17 mouse cellular contexts compared by ENCODE assay signal in genomic region chr1:36587860-36588259, GRCm38 (mm10). TPM values are rescaled to one million over a fixed set of nuclear protein-coding genes. Genes with fewer than 3 reads are reported as not detected.
DNase-seq lines count a peak whose midpoint lies in the region; ATAC-seq and TF ChIP-seq lines count a peak whose summit lies in the region.
"Had no signal": no experiment of that assay in that cellular context is flagged by ENCODE, and none has a peak within 500 bp of the region (broad histone marks: within the 10 kb centered on the region; RNA-seq: fewer than 3 reads in every experiment).

No protein-coding gene starts in this region.

- TF ChIP-seq CTCF in kidney, postnatal 0 days (IDR thresholded peaks at IDR 0.05; ENCODE audit: low read depth): no peak

- H3K36me3 ChIP-seq in heart, embryonic 11.5 days (ENCODE audit: control insufficient read depth, insufficient read depth, low read length): no peaks in the 10 kb centered on the region
- no peaks in the 10 kb centered on the region for H3K36me3 ChIP-seq in kidney, postnatal 0 days (ENCODE audit: insufficient read depth, low read length)
- no peaks in the 10 kb centered on the region for H3K36me3 ChIP-seq in embryonic facial prominence, embryonic 12.5 days
- no peaks in the 10 kb centered on the region for H3K36me3 ChIP-seq in limb, embryonic 15.5 days
- H3K36me3 ChIP-seq: G1E had no signal

- no peak overlapping the region for H3K4me3 ChIP-seq in heart, embryonic 11.5 days (ENCODE audit: low read depth, low read length)
- H3K4me3 ChIP-seq in kidney, postnatal 0 days (replicated peaks; ENCODE audit: low read depth, low read length): no peak overlapping the region
- no peak overlapping the region for H3K4me3 ChIP-seq in embryonic facial prominence, embryonic 12.5 days
- H3K4me3 ChIP-seq in limb, embryonic 15.5 days: no peak overlapping the region

- H3K4me2 ChIP-seq in heart, embryonic 11.5 days: no peak overlapping the region
- H3K4me2 ChIP-seq in kidney, postnatal 0 days (ENCODE audit: low read length): no peak overlapping the region
- no peak overlapping the region for H3K4me2 ChIP-seq in embryonic facial prominence, embryonic 12.5 days (replicated peaks)
- no peak overlapping the region for H3K4me2 ChIP-seq in limb, embryonic 15.5 days

- no peaks in the 10 kb centered on the region for H3K9me3 ChIP-seq in heart, embryonic 11.5 days (replicated peaks; ENCODE audit: control insufficient read depth, low read length)
- H3K9me3 ChIP-seq in kidney, postnatal 0 days (replicated peaks; ENCODE audit: low read length): no peaks in the 10 kb centered on the region
- H3K9me3 ChIP-seq in embryonic facial prominence, embryonic 12.5 days: no peaks in the 10 kb centered on the region
- H3K9me3 ChIP-seq in limb, embryonic 15.5 days: no peaks in the 10 kb centered on the region
- H3K9me3 ChIP-seq: G1E had no signal

- ATAC-seq in heart, embryonic 11.5 days (replicated peaks; ENCODE audit: insufficient number of reproducible peaks, low FRiP score, low TSS enrichment): no peak
- ATAC-seq in kidney, postnatal 0 days (replicated peaks; ENCODE audit: low FRiP score, low read depth): no peak
- no peak for ATAC-seq in embryonic facial prominence, embryonic 12.5 days (ENCODE audit: insufficient number of reproducible peaks, insufficient read depth, low FRiP score, low TSS enrichment)
- ATAC-seq in limb, embryonic 15.5 days (ENCODE audit: insufficient number of reproducible peaks, low FRiP score, low TSS enrichment, low read depth): no peak
- ATAC-seq: inflammation-experienced regulatory T-cells, adult 6 months had no signal

- peak; percentile 88 for DNase-seq in heart, adult 11 months
- DNase-seq in kidney, postnatal 0 days (ENCODE audit: low spot score): no peak
- no peak for DNase-seq in kidney, postnatal 10 days
- DNase-seq in adrenal gland, adult 2 months: no peak
- no peak for DNase-seq in liver
- DNase-seq: adrenal gland, postnatal 25 days; B cell, adult 2 months; lung, adult 18-20 months; midbrain, embryonic 14.5 days; right cerebral cortex, adult 18-20 months had no signal

- WGBS in heart, embryonic 11.5 days (ENCODE audit: insufficient replicate concordance): 86% methylated on average over 6 of the region's 6 CpGs
- 93% methylated on average over 6 of the region's 6 CpGs for WGBS in kidney, postnatal 0 days
- WGBS in embryonic facial prominence, embryonic 12.5 days: 87% methylated on average over 6 of the region's 6 CpGs
- WGBS in limb, embryonic 15.5 days: 89% methylated on average over 6 of the region's 6 CpGs

- H3K27ac ChIP-seq in heart, embryonic 11.5 days (ENCODE audit: low read depth, low read length): no peak overlapping the region
- H3K27ac ChIP-seq in kidney, postnatal 0 days: peak overlapping the region; percentile 72; the same call in 1 of the 2 replicates
- H3K27ac ChIP-seq in embryonic facial prominence, embryonic 12.5 days: peak overlapping the region; percentile 85
- H3K27ac ChIP-seq in limb, embryonic 15.5 days: peak overlapping the region; percentile 87

- peaks cover 62% of the 10 kb centered on the region for H3K4me1 ChIP-seq in heart, embryonic 11.5 days (ENCODE audit: control insufficient read depth, insufficient read depth, low read length)
- peaks cover 19% of the 10 kb centered on the region for H3K4me1 ChIP-seq in kidney, postnatal 0 days (replicated peaks; ENCODE audit: insufficient read depth, low read length)
- H3K4me1 ChIP-seq in embryonic facial prominence, embryonic 12.5 days: peaks cover 55% of the 10 kb centered on the region
- peaks cover 53% of the 10 kb centered on the region for H3K4me1 ChIP-seq in limb, embryonic 15.5 days

- H3K27me3 ChIP-seq in heart, embryonic 11.5 days (ENCODE audit: control insufficient read depth, insufficient read depth, low read length): no peaks in the 10 kb centered on the region
- no peaks in the 10 kb centered on the region for H3K27me3 ChIP-seq in kidney, postnatal 0 days (ENCODE audit: insufficient read depth, low read length)
- H3K27me3 ChIP-seq in embryonic facial prominence, embryonic 12.5 days: no peaks in the 10 kb centered on the region
- H3K27me3 ChIP-seq in limb, embryonic 15.5 days: no peaks in the 10 kb centered on the region

- H3K9ac ChIP-seq in heart, embryonic 11.5 days (ENCODE audit: low read depth, low read length): no peak overlapping the region
- H3K9ac ChIP-seq in kidney, postnatal 0 days (ENCODE audit: low read depth, low read length): no peak overlapping the region
- no peak overlapping the region for H3K9ac ChIP-seq in embryonic facial prominence, embryonic 12.5 days
- H3K9ac ChIP-seq in limb, embryonic 15.5 days: no peak overlapping the region

RNA-seq across cellular contexts. Expression of gene Sema4c, which starts 29.7 kb away (rescaled TPM):
- polyA plus RNA-seq in heart, embryonic 11.5 days (2014; fragmentation: Nextera tagmentation; extraction: Ambion mirVana): 0.96 and 2.1 TPM in 2 replicates
- 13.5 and 14.7 TPM in 2 replicates for polyA plus RNA-seq in kidney, postnatal 0 days (2015; fragmentation: Nextera tagmentation; extraction: Ambion mirVana)
- polyA plus RNA-seq in embryonic facial prominence, embryonic 12.5 days (2016; fragmentation: Nextera tagmentation; extraction: Ambion mirVana): 29.3 and 29.4 TPM in 2 replicates
- polyA plus RNA-seq in limb, embryonic 15.5 days (2015; fragmentation: Nextera tagmentation; extraction: Ambion mirVana): 15.4 and 18.1 TPM in 2 replicates
- total RNA-seq in adrenal gland, adult 2 months (2021): 10 to 100 TPM; 13.0 to 25.3 TPM
- polyA plus RNA-seq in adrenal gland, adult 2 months (2012; rRNA removed): 22.5 and 24.0 TPM in 2 replicates
- polyA plus RNA-seq: G1E had no signal

RNA-seq across cellular contexts. Expression of gene Ankrd39, which starts 40.6 kb away (rescaled TPM):
- 19.9 and 25.1 TPM in 2 replicates for polyA plus RNA-seq in heart, embryonic 11.5 days (2014; fragmentation: Nextera tagmentation; extraction: Ambion mirVana)
- 22.0 and 24.6 TPM in 2 replicates for polyA plus RNA-seq in kidney, postnatal 0 days (2015; fragmentation: Nextera tagmentation; extraction: Ambion mirVana)
- polyA plus RNA-seq in embryonic facial prominence, embryonic 12.5 days (2016; fragmentation: Nextera tagmentation; extraction: Ambion mirVana): 20.4 and 23.9 TPM in 2 replicates
- polyA plus RNA-seq in limb, embryonic 15.5 days (2015; fragmentation: Nextera tagmentation; extraction: Ambion mirVana): 21.7 and 24.0 TPM in 2 replicates
- total RNA-seq in adrenal gland, adult 2 months (2021): 10 to 100 TPM; 11.1 to 14.5 TPM
- 24.4 and 41.9 TPM in 2 replicates for polyA plus RNA-seq in adrenal gland, adult 2 months (2012; rRNA removed)

RNA-seq across cellular contexts. Expression of gene Gm42417, which starts 48.6 kb away (rescaled TPM):
- polyA plus RNA-seq in heart, embryonic 11.5 days (2014; fragmentation: Nextera tagmentation; extraction: Ambion mirVana): 0.44 TPM in 1 of 2 replicates, not detected in the other
- not detected in 2 replicates for polyA plus RNA-seq in kidney, postnatal 0 days (2015; fragmentation: Nextera tagmentation; extraction: Ambion mirVana)
- 0.49 TPM in 1 of 2 replicates, not detected in the other for polyA plus RNA-seq in embryonic facial prominence, embryonic 12.5 days (2016; fragmentation: Nextera tagmentation; extraction: Ambion mirVana)
- polyA plus RNA-seq in limb, embryonic 15.5 days (2015; fragmentation: Nextera tagmentation; extraction: Ambion mirVana): 0.31 and 0.38 TPM in 2 replicates
- total RNA-seq in adrenal gland, adult 2 months (2021): not detected
- not detected in 2 replicates for polyA plus RNA-seq in adrenal gland, adult 2 months (2012; rRNA removed)
- total RNA-seq: adrenal gland, postnatal 25 days; G1E; left cerebral cortex, postnatal 14 days had no signal
- polyA plus RNA-seq: heart, embryonic 14.5 days; midbrain, embryonic 14.5 days had no signal

RNA-seq across cellular contexts. Expression of gene Ankrd23, which starts 51.2 kb away (rescaled TPM):
- polyA plus RNA-seq in heart, embryonic 11.5 days (2014; fragmentation: Nextera tagmentation; extraction: Ambion mirVana): 9.8 and 13.6 TPM in 2 replicates
- 8.7 and 10.9 TPM in 2 replicates for polyA plus RNA-seq in kidney, postnatal 0 days (2015; fragmentation: Nextera tagmentation; extraction: Ambion mirVana)
- polyA plus RNA-seq in embryonic facial prominence, embryonic 12.5 days (2016; fragmentation: Nextera tagmentation; extraction: Ambion mirVana): 19.2 and 24.0 TPM in 2 replicates
- polyA plus RNA-seq in limb, embryonic 15.5 days (2015; fragmentation: Nextera tagmentation; extraction: Ambion mirVana): 19.5 and 20.6 TPM in 2 replicates
- 10 to 100 TPM in 1 of 2 experiments, 1 to 10 TPM in 1; 6.9 to 11.2 TPM for total RNA-seq in adrenal gland, adult 2 months (2021)
- 16.5 and 19.9 TPM in 2 replicates for polyA plus RNA-seq in adrenal gland, adult 2 months (2012; rRNA removed)
